Mouse (Mus musculus) R1 (cell line): ENCODE measurements around the gene Rnf214.

Experiments used
- DNase-seq: peaks from one replicate; pipeline ENCODE4 v3.0.0-alpha.2; 2018; ENCODE audit warnings: low read depth, low spot score

Rnf214 gene

DNA sequence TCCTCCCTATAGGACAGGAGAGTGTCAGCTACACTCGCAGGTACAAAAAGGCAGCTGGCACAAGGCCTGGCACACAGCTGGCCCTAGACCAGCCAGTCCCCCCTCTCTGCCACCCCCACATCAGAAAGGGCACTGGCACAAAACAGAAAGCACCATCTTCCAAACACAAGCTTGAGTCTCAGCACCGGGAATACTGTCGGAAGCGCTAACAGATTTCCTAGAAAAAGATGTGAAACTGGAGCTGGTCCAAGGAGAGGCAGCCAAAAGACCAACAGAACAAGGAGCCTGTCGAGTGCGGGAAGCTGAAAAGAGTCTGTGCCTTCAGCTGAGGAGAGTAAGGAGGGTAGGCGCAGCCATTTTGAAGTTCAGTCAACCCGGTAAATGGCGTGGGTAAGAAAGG, 91.6 kb downstream of the Rnf214 start:
- DNase-seq: no peak
